Mouse (Mus musculus) heart, embryonic 10.5 days (tissue): ENCODE measurements at regions not wholly inside any gene's neighbourhood (a gene's known extent, or its start where the extent isn't known, plus 50 kb on each side); places are given as distances from the start of the nearest gene placed in this dataset. TPM values are rescaled to one million over a fixed set of nuclear protein-coding genes. Genes with fewer than 3 reads are reported as not detected.

ENCODE experiments used
- microRNA-seq: library from miRNA; unstranded; fragments of <30 nt; microRNA quantifications from one replicate; pipeline ENCODE4, GENCODE M21; 2017

Small RNA genes lying in the stretch of these regions (microRNA-seq; reads per million reads assigned to microRNA genes)
- gene Gm27628: not detected
